Mouse (Mus musculus): Measurements from ENCODE around the gene Foxo3.

Gene Foxo3

GRCm38 (mm10) chr10:42178751-42179150 lies 97.8 kb downstream of the Foxo3 start:
- DNase-seq (ENCODE audit: low spot score in 2 of 2): no peak

DNA sequence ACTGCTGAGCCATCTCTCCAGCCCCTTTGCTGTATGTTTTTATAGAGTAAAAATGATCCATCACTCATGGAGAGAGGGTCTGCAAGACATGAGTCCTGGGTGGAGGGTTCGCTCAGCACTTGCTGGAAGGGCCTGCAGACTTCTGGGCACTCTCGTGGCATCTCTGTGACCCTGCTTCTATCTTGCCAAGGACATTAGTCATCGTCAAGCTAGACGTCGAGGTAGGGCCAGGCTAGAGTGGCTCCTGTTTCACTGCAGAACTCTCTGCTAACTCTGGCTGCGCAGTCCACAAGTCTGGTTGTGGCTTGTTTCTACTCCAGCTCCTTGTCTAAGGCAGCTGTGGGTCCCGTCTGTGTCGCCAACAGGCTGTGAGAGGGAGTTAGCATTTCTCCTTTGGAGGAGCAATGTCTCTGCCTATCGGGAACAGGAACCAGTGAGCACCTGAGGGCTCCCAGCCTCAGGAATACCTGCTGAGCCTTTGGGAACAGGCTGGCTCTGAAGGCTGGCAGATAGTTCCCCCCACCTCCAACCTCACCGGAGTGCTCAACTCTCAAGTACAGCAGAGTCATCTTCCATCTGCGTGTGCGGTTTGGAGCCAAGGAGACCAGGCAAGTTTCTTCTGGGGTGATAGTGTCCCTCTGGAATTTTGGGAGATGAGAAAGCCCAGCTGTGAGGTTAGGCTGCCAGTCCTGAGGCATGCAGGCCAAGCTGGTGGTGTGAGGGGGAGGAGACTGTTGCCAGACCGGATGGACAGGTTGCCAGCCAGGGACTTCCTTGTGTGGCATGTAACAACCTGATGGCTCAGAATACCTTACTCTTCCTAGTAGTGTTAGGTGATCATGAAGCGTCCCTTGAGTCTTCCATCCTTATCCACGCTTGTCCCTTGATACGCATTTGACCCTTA lies 98.5 kb downstream of the Foxo3 start:
- DNase-seq (ENCODE audit: low spot score in 2 of 2): no peak

DNA sequence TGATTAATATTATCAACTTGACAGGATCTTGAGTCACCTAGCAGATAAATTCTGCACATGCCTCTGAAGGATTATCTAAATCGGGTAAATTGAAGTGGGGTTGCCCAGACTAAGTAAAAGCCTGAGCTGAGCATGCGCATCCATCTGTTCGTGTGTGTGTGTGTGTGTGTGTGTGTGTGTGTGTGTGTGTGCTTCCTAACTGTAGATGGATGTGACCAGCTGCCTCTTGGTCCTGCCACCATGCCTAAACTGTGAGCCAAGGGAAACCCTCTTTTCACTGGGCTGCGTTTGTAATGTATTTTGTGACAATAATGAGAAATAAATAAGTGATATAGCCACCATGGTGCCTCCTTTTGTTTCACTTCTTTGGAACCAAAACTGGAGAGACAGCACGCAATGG lies 102.3 kb downstream of the Foxo3 start:
- no peak for DNase-seq (ENCODE audit: low spot score in 2 of 2)

- no peak for DNase-seq (ENCODE audit: low spot score in 2 of 2)
Observed at GRCm38 (mm10) chr10:42173839-42174238, 102.7 kb downstream of the Foxo3 start.

DNA sequence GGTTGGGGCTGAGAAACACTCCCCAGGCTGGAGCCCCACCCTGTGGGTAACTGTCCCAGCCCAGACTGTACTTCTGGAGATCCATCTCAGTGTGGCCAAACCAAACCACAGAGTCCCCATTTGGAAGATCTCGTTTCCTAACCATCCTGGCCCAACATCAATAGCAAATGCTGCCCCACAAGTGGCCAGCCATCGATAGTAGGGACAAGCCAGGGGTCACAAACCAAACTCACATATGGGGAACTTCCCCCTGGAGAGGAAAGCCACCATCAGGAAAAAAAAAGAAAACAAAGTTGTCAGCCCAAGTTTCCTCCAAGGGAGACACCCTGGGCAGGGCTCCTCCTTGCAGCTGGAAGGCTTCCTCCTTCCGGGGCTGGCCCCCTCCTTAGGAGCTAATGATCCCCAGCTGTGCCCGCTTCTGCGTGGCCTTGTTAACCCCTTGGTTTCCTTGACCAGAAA lies 105.6 kb downstream of the Foxo3 start:
- no peak for DNase-seq (ENCODE audit: low spot score in 2 of 2)

GRCm38 (mm10) chr10:42170201-42170600 lies 106.4 kb downstream of the Foxo3 start:
- DNase-seq (ENCODE audit: low spot score in 2 of 2): no peak

DNA sequence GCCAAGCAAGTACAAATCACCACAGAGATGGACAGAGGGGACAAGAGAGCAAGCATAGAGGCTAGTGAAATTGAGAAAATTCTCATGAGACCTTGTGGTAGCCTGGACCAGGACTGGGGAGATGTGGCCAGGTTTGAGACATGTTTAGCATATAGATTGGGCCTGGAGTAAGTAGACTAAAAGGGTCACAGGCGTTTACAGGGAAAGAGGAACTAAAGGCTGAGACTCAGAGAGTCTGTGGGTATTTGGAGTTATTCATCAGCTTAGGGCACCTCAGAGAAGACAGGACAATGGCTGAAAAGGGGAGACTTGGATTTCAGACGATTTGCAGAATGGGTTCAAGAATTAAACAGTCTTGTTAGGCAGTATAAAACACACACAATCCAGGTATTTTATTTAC lies 121.8 kb downstream of the Foxo3 start:
- DNase-seq (ENCODE audit: low spot score in 2 of 2): no peak

DNA sequence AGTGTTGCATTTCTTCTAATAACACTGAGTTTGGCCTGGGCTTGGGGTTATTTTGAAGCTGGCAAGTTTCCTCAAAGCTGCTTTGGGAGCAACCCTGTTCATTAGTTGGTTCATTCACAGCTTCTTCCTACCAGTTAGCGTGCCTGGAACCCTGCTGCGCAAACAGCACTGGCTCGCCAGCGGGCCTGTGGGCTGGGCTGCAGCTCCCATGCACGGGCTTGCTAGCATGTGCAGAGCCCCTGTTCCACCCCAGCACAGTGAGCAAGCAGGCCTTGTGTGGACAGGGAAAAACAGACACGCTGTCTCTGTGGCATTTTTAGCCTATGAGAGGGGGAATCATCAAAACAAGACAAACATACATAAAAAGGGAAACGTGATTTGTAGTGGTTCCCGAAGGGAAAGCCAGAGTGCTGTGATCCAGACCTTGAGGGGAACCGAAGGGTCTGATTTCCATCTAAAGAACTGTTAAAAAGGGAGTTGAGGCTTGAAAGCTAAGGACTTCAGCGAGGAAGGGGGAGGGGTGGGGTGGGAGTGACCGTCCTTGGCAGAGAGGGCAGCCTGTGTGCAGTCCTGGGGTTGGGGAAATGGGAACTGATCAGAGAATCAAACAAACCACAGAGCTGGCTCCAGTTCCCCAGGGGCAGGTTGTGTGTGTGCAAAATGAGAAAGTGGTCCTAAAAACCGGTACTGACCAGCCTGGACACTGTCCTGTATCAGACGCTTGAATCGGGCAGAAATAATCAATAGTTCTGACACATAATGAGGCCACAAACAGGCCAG lies 123.9 kb downstream of the Foxo3 start:
- DNase-seq (ENCODE audit: low spot score in 2 of 2): no peak

DNA sequence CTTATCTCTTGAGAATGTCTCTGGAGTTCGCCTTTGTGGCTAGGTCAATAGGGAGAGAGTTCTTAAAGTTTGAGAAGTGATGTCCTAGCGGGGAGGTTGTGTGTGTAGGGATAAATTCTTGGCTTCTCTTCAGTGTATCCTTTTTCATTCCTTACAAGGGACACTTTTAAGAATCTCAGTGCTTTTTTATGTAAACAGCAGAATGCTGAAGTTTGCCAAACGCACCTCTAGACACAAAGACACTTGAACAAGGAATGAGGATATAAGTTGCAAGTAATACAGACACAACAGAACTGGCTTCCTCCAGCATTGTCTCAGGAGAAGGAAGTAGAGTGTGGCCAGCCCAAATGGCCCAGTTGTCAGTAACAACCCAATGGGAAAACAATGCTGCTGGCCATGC lies 126.8 kb downstream of the Foxo3 start:
- no peak for DNase-seq (ENCODE audit: low spot score in 2 of 2)

DNA sequence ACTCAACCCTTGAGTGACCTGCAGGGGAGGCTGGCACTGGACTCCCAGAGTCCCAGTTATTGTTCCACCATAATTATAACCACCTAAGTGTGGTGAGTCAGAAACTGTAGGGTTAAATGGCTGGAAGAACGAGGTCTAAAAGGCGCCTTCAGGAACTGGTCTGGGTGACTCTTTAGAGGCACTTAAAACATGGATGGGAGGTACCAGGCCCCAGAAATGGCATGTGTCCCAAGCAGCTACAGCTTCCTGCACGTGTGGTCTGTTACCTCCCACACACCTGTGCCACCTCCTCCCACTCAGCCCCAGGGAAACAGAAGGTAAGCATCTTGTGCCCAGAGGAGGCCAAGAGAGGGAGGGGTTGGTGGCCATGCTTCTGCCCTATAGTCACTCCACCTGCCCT lies 128.2 kb downstream of the Foxo3 start:
- DNase-seq (ENCODE audit: low spot score in 2 of 2): no peak

DNA sequence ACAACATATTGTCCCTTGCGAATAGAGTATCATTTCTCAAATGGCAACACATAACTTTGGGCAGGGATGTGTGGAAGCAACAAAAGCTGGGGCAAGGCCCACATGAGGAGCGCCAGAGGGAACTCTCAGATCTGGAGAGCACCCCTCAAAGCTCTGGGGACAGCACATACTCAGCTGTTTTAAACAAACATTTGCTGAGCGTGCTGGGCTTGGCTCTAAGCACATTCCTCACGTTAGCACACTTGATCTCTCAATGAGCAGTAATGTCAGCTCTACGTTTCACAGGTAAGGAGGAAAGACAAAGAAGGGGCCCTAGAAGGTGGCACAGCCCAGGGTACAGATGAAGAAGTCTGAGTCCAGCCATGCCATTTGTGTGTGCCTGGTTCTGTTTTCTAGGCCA lies 131.3 kb downstream of the Foxo3 start:
- DNase-seq (ENCODE audit: low spot score in 2 of 2): no peak

GRCm38 (mm10) chr10:42144788-42145187 lies 131.8 kb downstream of the Foxo3 start:
- no peak for DNase-seq (ENCODE audit: low spot score in 2 of 2)

GRCm38 (mm10) chr10:42144176-42144575 lies 132.4 kb downstream of the Foxo3 start:
- DNase-seq (ENCODE audit: low spot score in 2 of 2): no peak

DNA sequence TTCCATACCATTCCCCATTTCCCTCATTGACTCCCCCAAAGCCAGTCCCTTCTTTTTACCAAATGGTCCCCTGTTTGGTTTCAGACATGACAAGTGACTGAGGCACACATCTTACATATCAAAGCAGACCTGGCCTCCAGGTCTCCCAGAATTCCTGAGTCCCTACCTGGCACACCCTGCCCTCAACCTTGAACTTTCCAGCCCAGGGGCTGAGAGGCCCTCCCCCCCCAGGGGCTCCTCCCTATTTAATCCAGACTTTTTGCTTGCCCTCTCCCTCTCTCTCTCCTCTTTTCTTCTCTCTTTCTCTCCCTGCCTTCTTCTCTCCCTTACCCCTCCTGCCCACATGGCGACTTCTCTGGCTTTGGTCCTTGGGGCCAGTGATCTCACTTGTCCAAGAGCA lies 133.8 kb downstream of the Foxo3 start:
- DNase-seq (ENCODE audit: low spot score in 2 of 2): no peak

- no peak for DNase-seq (ENCODE audit: low spot score in 2 of 2)
Observed at GRCm38 (mm10) chr10:42142081-42142480, 134.5 kb downstream of the Foxo3 start.

DNA sequence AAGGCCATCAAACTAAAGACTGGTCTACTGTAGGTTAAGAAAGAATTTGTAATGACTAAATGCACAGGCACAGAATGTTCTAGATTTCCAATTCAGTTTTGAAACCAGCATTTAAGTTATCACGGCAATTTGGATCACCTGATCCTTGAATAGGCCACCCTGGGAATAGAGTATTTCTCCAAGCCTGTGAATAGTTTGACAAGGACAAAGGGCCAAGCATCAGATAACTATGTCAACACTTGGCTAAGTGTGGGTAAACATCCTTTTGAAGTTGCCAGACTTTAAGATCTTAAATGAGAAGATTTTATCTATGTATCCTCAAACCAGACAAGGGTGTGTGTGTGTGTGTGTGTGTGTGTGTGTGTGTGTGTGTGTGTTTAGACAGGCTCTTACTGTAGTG lies 136.8 kb downstream of the Foxo3 start:
- DNase-seq (ENCODE audit: low spot score in 2 of 2): no peak

- DNase-seq (ENCODE audit: low spot score in 2 of 2): no peak
Observed at GRCm38 (mm10) chr10:42134759-42135702, 141.5 kb downstream of the Foxo3 start.
